Mouse (Mus musculus): ENCODE measurements around the gene Bace1. TPM values are rescaled to one million over a fixed set of nuclear protein-coding genes. Genes with fewer than 3 reads are reported as not detected.
"Not testable (repeated sequence)": the region's sequence is repeated elsewhere in the genome, so short reads cannot be mapped to it uniquely, and the experiment has no call there.

Bace1 gene
- polyA plus RNA-seq, 1 experiment from 2014 or later: 19.5 TPM

DNA sequence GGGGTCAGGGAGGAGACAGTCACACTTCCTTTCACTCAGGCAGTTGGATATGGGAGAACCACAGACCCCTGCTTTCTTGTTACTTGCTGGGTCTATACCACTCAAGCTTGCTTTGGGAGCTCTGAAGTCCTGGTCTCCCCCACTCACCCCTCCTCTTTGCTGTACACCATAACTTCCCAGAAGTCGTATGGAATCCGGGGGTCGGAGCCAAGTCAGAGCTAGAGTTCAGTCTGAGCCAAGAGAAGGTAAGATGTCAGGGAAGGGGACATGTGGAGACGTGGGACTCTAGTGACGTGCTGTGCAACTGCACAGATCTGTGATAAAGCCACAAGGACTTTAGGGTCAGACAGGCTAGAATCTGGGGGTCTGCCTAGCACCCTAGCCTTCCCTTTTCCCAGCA lies 2.0 kb downstream of the Bace1 start:
- Histone ChIP-seq H3K4me3 (ENCODE audit: low read depth, low read length) (peak overlapping the region; percentile 89), H3K36me3 (ENCODE audit: control insufficient read depth, insufficient read depth, low read length) (no peaks in the 10 kb centered on the region), H3K27me3 (ENCODE audit: control insufficient read depth, insufficient read depth, low read length) (no peaks in the 10 kb centered on the region), H3K4me1 (ENCODE audit: control insufficient read depth, insufficient read depth, low read length) (peaks cover 19% of the 10 kb centered on the region), H3K9me3 (replicated peaks; ENCODE audit: control insufficient read depth, low read length) (no peaks in the 10 kb centered on the region), H3K27ac (ENCODE audit: low read depth, low read length) (no peak overlapping the region), H3K4me2 (peak overlapping the region; percentile 88), H3K9ac (ENCODE audit: low read depth, low read length) (peak overlapping the region; percentile 84)
- 52% methylated on average over 5 of the region's 5 CpGs for WGBS (ENCODE audit: insufficient replicate concordance)
- no peak for ATAC-seq (replicated peaks; ENCODE audit: insufficient number of reproducible peaks, low FRiP score, low TSS enrichment)

DNA sequence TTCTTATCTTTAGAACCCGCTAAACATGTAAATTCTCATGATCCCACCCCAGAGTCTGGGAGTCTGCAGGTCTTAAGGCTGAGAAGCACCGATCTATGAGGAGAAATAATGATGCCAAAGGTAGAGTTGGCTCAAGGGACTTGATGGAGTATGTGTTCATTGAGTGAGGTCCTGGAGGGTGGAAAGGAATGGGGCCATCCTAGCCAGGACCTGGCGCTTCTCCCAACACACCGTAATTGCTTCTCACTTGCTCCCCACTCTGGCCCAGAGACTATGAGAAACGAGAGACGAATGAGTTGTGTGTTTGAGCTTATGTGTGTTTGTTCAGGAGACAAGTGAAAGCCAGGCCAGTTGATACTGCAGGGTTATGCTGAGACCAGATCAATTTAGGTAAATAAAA lies 3.1 kb downstream of the Bace1 start:
- no peak for ATAC-seq (replicated peaks; ENCODE audit: insufficient number of reproducible peaks, low FRiP score, low TSS enrichment)
- H3K4me1 ChIP-seq (ENCODE audit: control insufficient read depth, insufficient read depth, low read length): peaks cover 19% of the 10 kb centered on the region
- H3K36me3 ChIP-seq (ENCODE audit: control insufficient read depth, insufficient read depth, low read length): no peaks in the 10 kb centered on the region
- no peaks in the 10 kb centered on the region for H3K9me3 ChIP-seq (replicated peaks; ENCODE audit: control insufficient read depth, low read length)
- no peak overlapping the region for H3K27ac ChIP-seq (ENCODE audit: low read depth, low read length)
- no peak overlapping the region for H3K4me2 ChIP-seq
- H3K4me3 ChIP-seq (ENCODE audit: low read depth, low read length): no peak overlapping the region
- 86% methylated on average over 6 of the region's 6 CpGs for WGBS (ENCODE audit: insufficient replicate concordance)
- no peaks in the 10 kb centered on the region for H3K27me3 ChIP-seq (ENCODE audit: control insufficient read depth, insufficient read depth, low read length)
- no peak overlapping the region for H3K9ac ChIP-seq (ENCODE audit: low read depth, low read length)

DNA sequence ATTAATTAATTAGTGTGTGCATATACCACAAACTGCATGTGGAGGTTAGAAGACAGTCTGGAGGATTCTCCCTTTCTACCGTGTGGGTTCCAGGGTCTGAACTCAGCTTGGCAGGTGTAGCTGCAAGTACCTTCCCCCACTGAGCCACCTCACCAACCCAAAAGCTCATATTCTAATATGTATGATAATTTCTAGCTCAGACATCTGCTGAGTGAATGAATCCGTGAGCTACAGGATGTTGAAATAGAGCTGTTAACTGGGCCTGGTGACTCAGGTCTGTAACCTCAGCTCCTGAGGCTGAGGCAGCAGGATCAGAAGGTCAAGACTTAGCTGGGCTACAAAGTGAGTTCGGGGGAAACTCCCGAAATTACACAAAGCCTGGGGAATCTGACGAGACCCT lies 4.6 kb downstream of the Bace1 start:
- Histone ChIP-seq H3K4me3 (ENCODE audit: low read depth, low read length) (no peak overlapping the region), H3K36me3 (ENCODE audit: control insufficient read depth, insufficient read depth, low read length) (no peaks in the 10 kb centered on the region), H3K4me2 (no peak overlapping the region), H3K27me3 (ENCODE audit: control insufficient read depth, insufficient read depth, low read length) (no peaks in the 10 kb centered on the region), H3K27ac (ENCODE audit: low read depth, low read length) (no peak overlapping the region), H3K9ac (ENCODE audit: low read depth, low read length) (no peak overlapping the region), H3K9me3 (replicated peaks; ENCODE audit: control insufficient read depth, low read length) (no peaks in the 10 kb centered on the region), H3K4me1 (ENCODE audit: control insufficient read depth, insufficient read depth, low read length) (peaks cover 19% of the 10 kb centered on the region)
- no peak for ATAC-seq (replicated peaks; ENCODE audit: insufficient number of reproducible peaks, low FRiP score, low TSS enrichment)
- 83% methylated on average over 5 of the region's 5 CpGs for WGBS (ENCODE audit: insufficient replicate concordance)

DNA sequence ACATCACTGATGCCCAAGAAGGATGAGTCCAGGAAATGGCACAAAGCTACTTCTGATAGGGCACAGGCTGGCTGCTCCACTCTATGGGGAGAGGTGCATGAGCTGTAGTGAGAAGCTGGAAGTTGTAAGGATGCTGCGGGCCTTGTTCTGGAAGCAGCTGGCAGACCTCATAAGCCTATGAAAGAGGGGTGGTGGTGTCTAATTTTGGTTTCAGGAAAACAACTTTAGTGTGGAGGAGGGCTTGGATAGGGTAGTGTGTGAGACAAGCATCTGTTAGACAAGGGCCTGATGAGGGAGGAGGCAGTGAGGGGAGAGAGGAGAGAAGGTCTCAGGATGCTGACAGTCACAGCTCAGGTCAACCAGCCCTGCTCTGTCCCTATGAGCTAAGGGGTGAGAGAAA lies 5.4 kb downstream of the Bace1 start:
- Histone ChIP-seq H3K27ac (ENCODE audit: low read depth, low read length) (no peak overlapping the region), H3K27me3 (ENCODE audit: control insufficient read depth, insufficient read depth, low read length) (no peaks in the 10 kb centered on the region), H3K9ac (ENCODE audit: low read depth, low read length) (no peak overlapping the region), H3K36me3 (ENCODE audit: control insufficient read depth, insufficient read depth, low read length) (no peaks in the 10 kb centered on the region), H3K4me1 (ENCODE audit: control insufficient read depth, insufficient read depth, low read length) (peaks cover 19% of the 10 kb centered on the region), H3K4me2 (no peak overlapping the region), H3K9me3 (replicated peaks; ENCODE audit: control insufficient read depth, low read length) (no peaks in the 10 kb centered on the region), H3K4me3 (ENCODE audit: low read depth, low read length) (no peak overlapping the region)
- ATAC-seq (replicated peaks; ENCODE audit: insufficient number of reproducible peaks, low FRiP score, low TSS enrichment): no peak
- WGBS (ENCODE audit: insufficient replicate concordance): 69% methylated on average over 1 of the region's 1 CpGs

DNA sequence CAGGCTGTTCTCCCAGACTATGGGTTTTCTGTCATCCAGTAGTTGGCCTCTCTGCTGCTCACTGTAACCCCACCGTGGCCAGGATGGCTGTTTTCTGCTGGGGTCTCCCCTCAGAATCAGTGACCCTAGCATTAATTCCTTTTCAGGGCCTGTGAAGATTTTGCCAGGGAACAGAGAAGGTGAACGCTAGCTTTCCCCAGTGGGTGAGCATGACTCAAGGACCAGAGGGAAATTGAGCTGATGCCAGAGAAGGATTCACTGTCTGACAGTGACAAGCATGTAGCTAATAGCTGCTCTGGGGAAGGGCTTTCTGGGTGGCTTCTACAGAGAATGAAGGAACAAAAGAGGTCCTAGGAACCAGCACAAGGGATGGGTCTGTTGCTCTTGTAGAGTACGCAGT lies 7.2 kb downstream of the Bace1 start:
- H3K4me3 ChIP-seq (ENCODE audit: low read depth, low read length): no peak overlapping the region
- H3K9ac ChIP-seq (ENCODE audit: low read depth, low read length): no peak overlapping the region
- WGBS (ENCODE audit: insufficient replicate concordance): 91% methylated on average over 3 of the region's 3 CpGs
- H3K27ac ChIP-seq (ENCODE audit: low read depth, low read length): no peak overlapping the region
- peaks cover 17% of the 10 kb centered on the region for H3K4me1 ChIP-seq (ENCODE audit: control insufficient read depth, insufficient read depth, low read length)
- H3K36me3 ChIP-seq (ENCODE audit: control insufficient read depth, insufficient read depth, low read length): no peaks in the 10 kb centered on the region; the same call in 1 of the 2 replicates
- H3K27me3 ChIP-seq (ENCODE audit: control insufficient read depth, insufficient read depth, low read length): no peaks in the 10 kb centered on the region; the same call in 1 of the 2 replicates
- no peak for ATAC-seq (replicated peaks; ENCODE audit: insufficient number of reproducible peaks, low FRiP score, low TSS enrichment)
- H3K4me2 ChIP-seq: no peak overlapping the region
- no peaks in the 10 kb centered on the region for H3K9me3 ChIP-seq (replicated peaks; ENCODE audit: control insufficient read depth, low read length)

DNA sequence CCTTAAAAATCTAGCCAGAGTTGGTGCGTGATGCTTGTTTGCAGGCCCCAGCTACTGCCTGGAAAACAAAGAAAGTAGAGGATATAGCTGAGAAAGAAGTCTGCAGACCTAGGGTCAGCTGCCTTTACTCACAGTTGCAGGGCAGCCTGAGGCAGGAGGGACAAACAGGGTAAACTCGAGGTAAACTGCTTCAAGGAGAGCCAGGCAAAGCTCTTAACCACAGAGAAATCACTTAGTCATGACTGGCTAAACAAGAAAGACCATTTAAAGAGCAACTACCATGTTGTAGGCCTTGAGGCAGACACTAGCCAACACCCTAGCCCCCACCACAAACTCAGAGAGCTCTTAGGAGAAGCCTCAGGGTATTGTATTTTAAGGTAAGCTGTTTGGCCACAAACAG lies 7.8 kb downstream of the Bace1 start:
- H3K9me3 ChIP-seq (replicated peaks; ENCODE audit: control insufficient read depth, low read length); H3K36me3 ChIP-seq (ENCODE audit: control insufficient read depth, insufficient read depth, low read length); H3K27me3 ChIP-seq (ENCODE audit: control insufficient read depth, insufficient read depth, low read length); H3K4me2 ChIP-seq; H3K9ac ChIP-seq (ENCODE audit: low read depth, low read length); ATAC-seq (replicated peaks; ENCODE audit: insufficient number of reproducible peaks, low FRiP score, low TSS enrichment); H3K27ac ChIP-seq (ENCODE audit: low read depth, low read length); H3K4me3 ChIP-seq (ENCODE audit: low read depth, low read length): not testable (repeated sequence)
- peaks cover 18% of the 10 kb centered on the region for H3K4me1 ChIP-seq (ENCODE audit: control insufficient read depth, insufficient read depth, low read length)
- WGBS (ENCODE audit: insufficient replicate concordance): 70% methylated on average over 2 of the region's 2 CpGs

DNA sequence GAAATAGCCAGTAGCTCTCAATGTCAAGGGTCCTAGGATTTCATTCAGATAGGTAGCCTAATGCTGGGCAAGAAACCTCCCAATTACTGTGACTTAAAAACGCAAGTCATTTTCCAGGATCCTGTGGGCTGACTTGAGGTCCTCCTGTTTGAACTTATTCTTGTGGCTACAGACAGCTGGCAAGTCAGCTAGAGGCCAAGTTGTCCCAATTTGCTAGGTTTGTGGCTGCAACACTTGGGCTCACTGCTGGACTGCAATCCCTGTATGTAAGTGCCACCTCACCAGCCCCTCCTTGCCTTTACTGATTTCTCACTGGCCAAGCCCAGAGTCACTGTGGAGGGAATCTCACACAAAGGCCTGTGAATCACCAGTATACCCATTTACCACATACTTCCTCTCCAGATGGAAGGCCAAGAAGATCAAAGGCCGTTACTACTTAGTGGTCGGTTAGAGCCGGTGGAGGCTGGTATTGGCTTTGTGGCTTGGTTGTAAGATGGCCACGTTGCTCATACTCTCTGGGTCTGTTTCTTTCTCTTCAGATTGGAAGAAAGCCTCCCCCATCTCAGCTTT lies 8.6 kb downstream of the Bace1 start:
- H3K9ac ChIP-seq (ENCODE audit: low read depth, low read length): no peak overlapping the region
- no peak for ATAC-seq (replicated peaks; ENCODE audit: insufficient number of reproducible peaks, low FRiP score, low TSS enrichment)
- peaks cover 19% of the 10 kb centered on the region for H3K4me1 ChIP-seq (ENCODE audit: control insufficient read depth, insufficient read depth, low read length)
- no peaks in the 10 kb centered on the region for H3K9me3 ChIP-seq (replicated peaks; ENCODE audit: control insufficient read depth, low read length)
- H3K36me3 ChIP-seq (ENCODE audit: control insufficient read depth, insufficient read depth, low read length): no peaks in the 10 kb centered on the region; the same call in 1 of the 2 replicates
- no peak overlapping the region for H3K4me2 ChIP-seq
- no peaks in the 10 kb centered on the region; the same call in 1 of the 2 replicates for H3K27me3 ChIP-seq (ENCODE audit: control insufficient read depth, insufficient read depth, low read length)
- no peak overlapping the region for H3K27ac ChIP-seq (ENCODE audit: low read depth, low read length)
- 80% methylated on average over 5 of the region's 5 CpGs for WGBS (ENCODE audit: insufficient replicate concordance)
- no peak overlapping the region for H3K4me3 ChIP-seq (ENCODE audit: low read depth, low read length)

DNA sequence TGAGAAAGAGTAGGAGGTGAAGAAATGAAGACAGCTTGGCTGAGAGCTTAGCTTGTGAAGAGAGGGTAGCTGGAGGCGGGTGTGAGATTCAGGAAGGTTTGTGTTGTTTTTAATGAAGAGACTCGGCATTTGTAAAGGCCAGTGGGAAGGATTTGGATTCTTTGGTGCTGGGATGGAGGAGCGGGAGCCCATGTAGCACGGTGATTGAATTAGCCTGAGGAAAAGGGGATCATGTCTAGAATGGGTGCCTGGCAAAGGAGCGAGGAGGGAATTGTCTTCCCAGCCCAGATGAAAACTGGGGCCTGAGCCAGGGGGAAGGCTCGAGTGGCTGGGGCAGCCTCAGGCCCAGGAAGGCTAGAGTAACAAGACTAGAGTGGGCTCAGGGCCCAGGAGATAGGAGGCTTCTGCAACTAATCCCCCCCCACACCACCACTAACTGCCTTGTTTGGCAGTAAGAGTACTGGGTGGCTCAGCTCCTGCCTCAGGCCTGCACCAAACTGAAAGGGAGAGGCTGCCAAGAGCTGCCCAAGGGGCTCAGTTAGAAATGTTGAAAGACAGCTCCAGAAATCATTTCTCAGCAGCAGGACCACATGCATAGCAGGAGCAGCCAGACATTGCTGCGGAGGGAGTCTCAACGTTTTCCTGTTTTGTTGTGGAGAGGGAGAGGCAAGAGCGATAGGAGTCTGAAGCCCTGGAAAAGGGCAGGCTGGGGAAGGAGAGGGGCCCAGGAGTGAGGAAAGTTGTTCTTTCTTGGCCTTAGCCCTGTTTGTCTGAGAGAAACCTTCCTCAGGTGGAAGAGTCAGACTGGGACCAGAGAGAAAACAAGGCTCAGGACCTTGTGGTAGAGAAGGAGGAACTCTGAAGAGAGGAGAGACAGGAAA lies 11.4 kb downstream of the Bace1 start:
- Histone ChIP-seq H3K4me3 (ENCODE audit: low read depth, low read length) (no peak overlapping the region), H3K36me3 (ENCODE audit: control insufficient read depth, insufficient read depth, low read length) (no peaks in the 10 kb centered on the region; the same call in 1 of the 2 replicates), H3K9ac (ENCODE audit: low read depth, low read length) (peak overlapping the region; percentile 39; the same call in 1 of the 2 replicates), H3K27ac (ENCODE audit: low read depth, low read length) (peak overlapping the region; percentile 69), H3K4me1 (ENCODE audit: control insufficient read depth, insufficient read depth, low read length) (peaks cover 19% of the 10 kb centered on the region), H3K4me2 (no peak overlapping the region), H3K9me3 (replicated peaks; ENCODE audit: control insufficient read depth, low read length) (no peaks in the 10 kb centered on the region), H3K27me3 (ENCODE audit: control insufficient read depth, insufficient read depth, low read length) (no peaks in the 10 kb centered on the region; the same call in 1 of the 2 replicates)
- WGBS (ENCODE audit: insufficient replicate concordance): 61% methylated on average over 9 of the region's 9 CpGs
- ATAC-seq (replicated peaks; ENCODE audit: insufficient number of reproducible peaks, low FRiP score, low TSS enrichment): no peak
